Mouse (Mus musculus) brain, embryonic 14.5 days (tissue): ENCODE measurements at regions not wholly inside any gene's neighbourhood (a gene's known extent, or its start where the extent isn't known, plus 50 kb on each side); places are given as distances from the start of the nearest gene placed in this dataset.

Source experiments
- CTCF ChIP-seq: fragments of 200-500 bp; IDR thresholded peaks from 2 replicates; pipeline ENCODE4 v1.5.1; 2012; ENCODE audit warnings: inconsistent platforms, mild to moderate bottlenecking, moderate library complexity, borderline replicate concordance; ENCODE audit not compliant: insufficient read depth, insufficient read length; ENCODE audit errors: extremely low read depth
- POLR2A ChIP-seq: fragments of 200-500 bp; IDR thresholded peaks from 2 replicates; pipeline ENCODE4 v1.6.1; 2012; ENCODE audit warnings: mild to moderate bottlenecking, inconsistent platforms, borderline replicate concordance; ENCODE audit not compliant: poor library complexity, insufficient read depth, insufficient read length, severe bottlenecking; ENCODE audit errors: extremely low read depth

DNA sequence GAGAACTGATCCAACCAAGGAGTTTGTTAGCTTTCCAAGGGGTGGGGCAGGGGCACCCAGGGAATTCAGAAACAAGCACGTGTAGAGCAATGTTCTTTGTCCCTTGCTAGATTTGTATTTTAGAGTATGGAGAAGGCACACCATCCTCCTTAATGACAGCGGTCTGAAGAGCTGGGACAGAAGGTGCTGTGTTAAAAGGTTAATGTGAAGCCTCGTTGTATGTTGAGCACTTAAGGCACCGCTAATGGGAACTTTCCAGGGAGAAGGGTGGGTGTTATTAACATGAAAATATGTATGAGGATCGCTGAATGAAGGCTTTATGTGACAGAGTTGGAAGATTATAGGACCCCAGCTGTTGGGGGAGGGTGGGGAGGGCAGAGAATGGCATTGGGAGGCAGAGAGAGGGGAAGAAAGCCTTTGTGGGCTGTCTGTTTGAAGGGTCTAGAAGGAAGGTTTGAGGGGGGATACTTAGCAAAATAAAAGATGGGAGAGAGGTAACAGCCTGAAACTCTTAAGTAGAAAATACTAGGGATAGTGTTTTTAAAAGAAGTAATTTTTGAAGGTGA is 105.6 kb upstream of the Map3k1 start:
- TF ChIP-seq POLR2A, result no peak
- TF ChIP-seq CTCF, result no peak
